Mouse (Mus musculus): ENCODE measurements around the gene Ndufb3. TPM values are rescaled to one million over a fixed set of nuclear protein-coding genes. Genes with fewer than 3 reads are reported as not detected.

Gene Ndufb3
- polyA plus RNA-seq, 1 experiment from 2014 or later, result 295 TPM

GRCm38 (mm10) chr1:58568456-58569130 lies 17.6 kb upstream of the Ndufb3 start:
- H3K9me3 ChIP-seq (replicated peaks; ENCODE audit: low read length), result no peaks in the 10 kb centered on the region
- ATAC-seq (replicated peaks; ENCODE audit: low FRiP score, low read depth) (no peak), DNase-seq (ENCODE audit: low spot score) (no peak)
- no peak for TF ChIP-seq CTCF (IDR thresholded peaks at IDR 0.05; ENCODE audit: low read depth)
- H3K27ac ChIP-seq, result no peak overlapping the region
- H3K9ac ChIP-seq (ENCODE audit: low read depth, low read length), result no peak overlapping the region
- no peaks in the 10 kb centered on the region for H3K27me3 ChIP-seq (ENCODE audit: insufficient read depth, low read length)
- H3K4me1 ChIP-seq (replicated peaks; ENCODE audit: insufficient read depth, low read length), result no peaks in the 10 kb centered on the region
- 0 out of 2 replicates have a peak, but pooled peaks cover 5% of the 10 kb centered on the region for H3K36me3 ChIP-seq (ENCODE audit: insufficient read depth, low read length)
- no peak overlapping the region for H3K4me2 ChIP-seq (ENCODE audit: low read length)
- H3K4me3 ChIP-seq (replicated peaks; ENCODE audit: low read depth, low read length), result no peak overlapping the region

DNA sequence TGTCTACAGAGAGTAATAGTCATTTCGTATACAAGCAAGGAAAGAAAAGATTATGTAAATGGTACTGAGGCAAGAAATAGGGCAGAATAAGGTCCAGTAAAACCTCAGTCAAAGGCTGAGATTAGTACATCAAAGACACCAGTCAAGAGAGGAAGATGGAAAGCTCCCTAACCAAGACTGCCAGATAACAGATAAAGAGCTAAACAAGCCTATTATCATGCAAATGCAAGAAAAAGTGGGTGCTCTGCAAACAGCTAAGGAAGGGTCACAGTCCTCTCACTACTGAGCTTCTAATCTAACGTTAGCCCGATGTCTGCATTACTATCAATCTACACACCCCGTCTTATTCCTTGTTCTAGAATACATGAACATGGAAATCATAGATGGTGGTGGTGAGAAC lies 15.7 kb upstream of the Ndufb3 start:
- H3K4me3 ChIP-seq (replicated peaks; ENCODE audit: low read depth, low read length), result no peak overlapping the region
- no peaks in the 10 kb centered on the region for H3K27me3 ChIP-seq (ENCODE audit: insufficient read depth, low read length)
- H3K36me3 ChIP-seq (ENCODE audit: insufficient read depth, low read length), result no peaks in the 10 kb centered on the region
- H3K4me1 ChIP-seq (replicated peaks; ENCODE audit: insufficient read depth, low read length), result no peaks in the 10 kb centered on the region
- no peak overlapping the region for H3K27ac ChIP-seq
- no peaks in the 10 kb centered on the region for H3K9me3 ChIP-seq (replicated peaks; ENCODE audit: low read length)
- DNase-seq (ENCODE audit: low spot score) (no peak), ATAC-seq (replicated peaks; ENCODE audit: low FRiP score, low read depth) (no peak)
- TF ChIP-seq CTCF (IDR thresholded peaks at IDR 0.05; ENCODE audit: low read depth), result no peak
- H3K9ac ChIP-seq (ENCODE audit: low read depth, low read length), result no peak overlapping the region
- WGBS, result 57% methylated on average over 4 of the region's 4 CpGs
- H3K4me2 ChIP-seq (ENCODE audit: low read length), result no peak overlapping the region

DNA sequence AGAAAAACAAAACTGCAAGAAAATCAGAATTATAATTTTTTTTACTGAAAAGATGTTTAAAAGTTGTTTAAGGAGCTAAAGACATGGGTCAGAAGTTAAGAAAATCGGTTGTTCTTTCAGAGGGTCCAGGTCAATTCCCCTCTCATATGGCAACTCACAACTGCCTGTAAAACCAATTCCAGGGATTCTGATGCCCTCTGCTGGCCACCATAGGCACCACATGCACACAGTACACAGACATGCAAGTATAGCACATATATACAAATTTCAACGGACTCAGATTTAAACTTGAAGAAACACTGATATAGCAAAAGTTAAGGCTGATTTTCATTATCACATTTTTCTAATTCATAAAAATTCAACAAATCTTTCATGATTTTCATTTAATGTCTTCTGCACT lies 7.0 kb upstream of the Ndufb3 start:
- H3K9me3 ChIP-seq (replicated peaks; ENCODE audit: low read length), result no peaks in the 10 kb centered on the region
- H3K36me3 ChIP-seq (ENCODE audit: insufficient read depth, low read length), result no peaks in the 10 kb centered on the region
- TF ChIP-seq CTCF (IDR thresholded peaks at IDR 0.05; ENCODE audit: low read depth), result peak; percentile 70
- DNase-seq (ENCODE audit: low spot score) (peak; percentile 27), ATAC-seq (replicated peaks; ENCODE audit: low FRiP score, low read depth) (no peak)
- H3K4me3 ChIP-seq (replicated peaks; ENCODE audit: low read depth, low read length), result no peak overlapping the region
- H3K4me2 ChIP-seq (ENCODE audit: low read length), result no peak overlapping the region
- no peaks in the 10 kb centered on the region for H3K27me3 ChIP-seq (ENCODE audit: insufficient read depth, low read length)
- 87% methylated on average over 2 of the region's 2 CpGs for WGBS
- no peak overlapping the region for H3K27ac ChIP-seq
- H3K9ac ChIP-seq (ENCODE audit: low read depth, low read length), result no peak overlapping the region
- H3K4me1 ChIP-seq (replicated peaks; ENCODE audit: insufficient read depth, low read length), result no peaks in the 10 kb centered on the region

GRCm38 (mm10) chr1:58582611-58583010 lies 3.6 kb upstream of the Ndufb3 start:
- TF ChIP-seq CTCF (IDR thresholded peaks at IDR 0.05; ENCODE audit: low read depth), result no peak
- no peak overlapping the region for H3K27ac ChIP-seq
- H3K9ac ChIP-seq (ENCODE audit: low read depth, low read length), result no peak overlapping the region
- H3K4me1 ChIP-seq (replicated peaks; ENCODE audit: insufficient read depth, low read length), result peaks cover 11% of the 10 kb centered on the region; the same call in 1 of the 2 replicates
- H3K9me3 ChIP-seq (replicated peaks; ENCODE audit: low read length), result no peaks in the 10 kb centered on the region
- H3K4me2 ChIP-seq (ENCODE audit: low read length), result no peak overlapping the region
- no peaks in the 10 kb centered on the region for H3K36me3 ChIP-seq (ENCODE audit: insufficient read depth, low read length)
- H3K27me3 ChIP-seq (ENCODE audit: insufficient read depth, low read length), result no peaks in the 10 kb centered on the region
- 53% methylated on average over 1 of the region's 1 CpGs for WGBS
- DNase-seq (ENCODE audit: low spot score), result no peak
- no peak overlapping the region for H3K4me3 ChIP-seq (replicated peaks; ENCODE audit: low read depth, low read length)
- ATAC-seq (replicated peaks; ENCODE audit: low FRiP score, low read depth), result no peak

DNA sequence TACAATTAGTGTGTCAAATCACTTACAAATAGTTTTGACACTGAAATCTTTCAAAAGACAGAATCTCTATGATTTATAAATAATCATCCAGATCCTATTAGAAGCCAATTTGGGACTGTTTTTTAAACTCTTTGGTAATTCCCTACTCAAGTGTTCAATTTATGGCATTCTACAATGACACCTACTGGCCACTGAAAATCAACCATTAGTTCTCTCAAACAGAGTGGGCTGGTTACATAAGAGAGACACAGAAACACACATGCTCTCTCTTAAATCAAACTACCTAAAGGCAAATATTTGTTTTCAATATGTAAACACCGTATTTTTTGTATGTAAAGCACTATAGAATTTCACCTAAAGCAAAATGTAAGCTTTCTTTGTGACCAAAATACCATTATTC lies 1.9 kb upstream of the Ndufb3 start:
- Histone ChIP-seq H3K4me2 (ENCODE audit: low read length) (no peak overlapping the region), H3K27ac (no peak overlapping the region), H3K9me3 (replicated peaks; ENCODE audit: low read length) (no peaks in the 10 kb centered on the region), H3K4me3 (replicated peaks; ENCODE audit: low read depth, low read length) (no peak overlapping the region), H3K27me3 (ENCODE audit: insufficient read depth, low read length) (no peaks in the 10 kb centered on the region), H3K9ac (ENCODE audit: low read depth, low read length) (no peak overlapping the region), H3K4me1 (replicated peaks; ENCODE audit: insufficient read depth, low read length) (peaks cover 11% of the 10 kb centered on the region; the same call in 1 of the 2 replicates), H3K36me3 (ENCODE audit: insufficient read depth, low read length) (no peaks in the 10 kb centered on the region)
- ATAC-seq (replicated peaks; ENCODE audit: low FRiP score, low read depth) (no peak), DNase-seq (ENCODE audit: low spot score) (peak; percentile 33)
- 70% methylated on average over 1 of the region's 1 CpGs for WGBS
- TF ChIP-seq CTCF (IDR thresholded peaks at IDR 0.05; ENCODE audit: low read depth), result peak; percentile 54; the same call in 1 of the 2 replicates

DNA sequence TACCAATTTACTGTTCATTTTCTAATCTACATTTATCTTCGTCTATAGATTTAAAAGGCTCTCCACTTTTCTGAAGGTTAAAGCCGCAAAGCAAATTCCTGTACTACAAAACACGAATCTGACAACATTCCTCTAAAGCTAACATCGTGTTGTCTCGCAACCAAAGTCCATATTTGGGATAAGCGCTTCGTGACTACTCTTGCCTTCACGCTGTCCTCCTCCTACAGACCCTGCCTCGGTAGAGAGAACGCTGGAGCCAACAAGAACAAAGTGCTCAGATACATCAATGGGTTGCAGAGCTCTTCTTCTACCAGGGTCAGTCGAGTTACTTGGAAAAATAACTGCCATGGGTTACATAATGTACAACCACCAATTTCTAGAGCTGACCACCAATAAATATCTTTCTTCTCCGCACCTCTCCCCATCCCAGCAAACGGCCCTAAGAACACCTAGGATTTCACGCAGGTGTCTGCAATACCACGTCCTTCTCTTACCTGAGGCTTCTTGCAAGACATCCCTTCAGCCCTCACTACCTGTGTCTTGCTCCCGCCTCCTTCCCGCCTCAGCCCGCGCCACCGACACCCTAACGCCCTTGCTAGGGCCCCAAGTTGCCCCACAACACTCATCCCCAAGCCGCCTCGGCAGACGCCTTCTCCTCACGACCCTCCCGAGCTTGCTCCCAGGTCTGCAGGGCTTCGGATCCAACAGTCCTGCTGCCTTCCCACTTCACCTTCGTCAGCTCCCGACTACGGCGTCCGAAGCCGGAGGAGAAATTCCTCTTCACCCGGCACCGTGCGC lies 612 bp upstream of the Ndufb3 start:
- H3K4me1 ChIP-seq (replicated peaks; ENCODE audit: insufficient read depth, low read length), result peaks cover 11% of the 10 kb centered on the region; the same call in 1 of the 2 replicates
- ATAC-seq (replicated peaks; ENCODE audit: low FRiP score, low read depth), result peak; percentile 76
- 4% methylated on average over 35 of the region's 36 CpGs for WGBS
- peak; percentile 7 for DNase-seq (ENCODE audit: low spot score)
- H3K27me3 ChIP-seq (ENCODE audit: insufficient read depth, low read length), result no peaks in the 10 kb centered on the region
- peak overlapping the region; percentile 91 for H3K4me2 ChIP-seq (ENCODE audit: low read length)
- peak overlapping the region; percentile 86 for H3K9ac ChIP-seq (ENCODE audit: low read depth, low read length)
- no peaks in the 10 kb centered on the region for H3K36me3 ChIP-seq (ENCODE audit: insufficient read depth, low read length)
- H3K27ac ChIP-seq, result peak overlapping the region; percentile 80; the same call in 1 of the 2 replicates
- H3K9me3 ChIP-seq (replicated peaks; ENCODE audit: low read length), result no peaks in the 10 kb centered on the region
- H3K4me3 ChIP-seq (replicated peaks; ENCODE audit: low read depth, low read length), result peak overlapping the region; percentile 53
- no peak for TF ChIP-seq CTCF (IDR thresholded peaks at IDR 0.05; ENCODE audit: low read depth)
